Mouse (Mus musculus): Measurements from ENCODE around the gene Purb. TPM values are rescaled to one million over a fixed set of nuclear protein-coding genes. Genes with fewer than 3 reads are reported as not detected.

Gene Purb
- polyA plus RNA-seq (2014; fragmentation: Illumina TruSeq; extraction: RNeasy Lipid Tissue Mini Kit (QIAGEN cat#74804); ENCODE audit: low read depth, low replicate concordance): 233 TPM

GRCm38 (mm10) chr11:6475867-6476484 is at the start of gene Purb:
Gene Purb (minus strand): TSS chr11:6475917.

GRCm38 (mm10) chr11:6520507-6521173 is 44.9 kb upstream of the Purb start, which contains the start of gene Myo1g:
Gene Myo1g (minus strand): TSS chr11:6520965.

GRCm38 (mm10) chr11:6444077-6444853 is 31.5 kb downstream of the Purb start, which contains the start of gene H2afv:
Gene H2afv (minus strand): TSS chr11:6444443.

Other genes with a start within 250 kb of the Purb start
- not detected for gene Npc1l1, start 245.8 kb downstream of the Purb start, polyA plus RNA-seq (2014; fragmentation: Illumina TruSeq; extraction: RNeasy Lipid Tissue Mini Kit (QIAGEN cat#74804); ENCODE audit: low read depth, low replicate concordance)
- gene Ddx56, start 208.1 kb downstream of the Purb start, polyA plus RNA-seq (2014; fragmentation: Illumina TruSeq; extraction: RNeasy Lipid Tissue Mini Kit (QIAGEN cat#74804); ENCODE audit: low read depth, low replicate concordance): 7.0 TPM
- 33.3 TPM for gene Tmed4, start 201.0 kb downstream of the Purb start, polyA plus RNA-seq (2014; fragmentation: Illumina TruSeq; extraction: RNeasy Lipid Tissue Mini Kit (QIAGEN cat#74804); ENCODE audit: low read depth, low replicate concordance)
- 80.8 TPM for gene Ogdh, start 184.3 kb downstream of the Purb start, polyA plus RNA-seq (2014; fragmentation: Illumina TruSeq; extraction: RNeasy Lipid Tissue Mini Kit (QIAGEN cat#74804); ENCODE audit: low read depth, low replicate concordance)
- gene Zmiz2, start 86.8 kb downstream of the Purb start, polyA plus RNA-seq (2014; fragmentation: Illumina TruSeq; extraction: RNeasy Lipid Tissue Mini Kit (QIAGEN cat#74804); ENCODE audit: low read depth, low replicate concordance): 1.1 TPM
- gene Ppia, start 60.5 kb downstream of the Purb start, polyA plus RNA-seq (2014; fragmentation: Illumina TruSeq; extraction: RNeasy Lipid Tissue Mini Kit (QIAGEN cat#74804); ENCODE audit: low read depth, low replicate concordance): 849 TPM
- gene H2afv, start 31.5 kb downstream of the Purb start, polyA plus RNA-seq (2014; fragmentation: Illumina TruSeq; extraction: RNeasy Lipid Tissue Mini Kit (QIAGEN cat#74804); ENCODE audit: low read depth, low replicate concordance): 11.7 TPM
- 1.1 TPM for gene Myo1g, start 45.0 kb upstream of the Purb start, polyA plus RNA-seq (2014; fragmentation: Illumina TruSeq; extraction: RNeasy Lipid Tissue Mini Kit (QIAGEN cat#74804); ENCODE audit: low read depth, low replicate concordance)
- 3.1 TPM for gene Ccm2, start 71.0 kb upstream of the Purb start, polyA plus RNA-seq (2014; fragmentation: Illumina TruSeq; extraction: RNeasy Lipid Tissue Mini Kit (QIAGEN cat#74804); ENCODE audit: low read depth, low replicate concordance)
- not detected for gene Nacad, start 130.1 kb upstream of the Purb start, polyA plus RNA-seq (2014; fragmentation: Illumina TruSeq; extraction: RNeasy Lipid Tissue Mini Kit (QIAGEN cat#74804); ENCODE audit: low read depth, low replicate concordance)
- gene Tbrg4, start 150.2 kb upstream of the Purb start, polyA plus RNA-seq (2014; fragmentation: Illumina TruSeq; extraction: RNeasy Lipid Tissue Mini Kit (QIAGEN cat#74804); ENCODE audit: low read depth, low replicate concordance): 2.7 TPM
- not detected for gene Wap, start 162.7 kb upstream of the Purb start, polyA plus RNA-seq (2014; fragmentation: Illumina TruSeq; extraction: RNeasy Lipid Tissue Mini Kit (QIAGEN cat#74804); ENCODE audit: low read depth, low replicate concordance)
- not detected for gene Ramp3, start 182.6 kb upstream of the Purb start, polyA plus RNA-seq (2014; fragmentation: Illumina TruSeq; extraction: RNeasy Lipid Tissue Mini Kit (QIAGEN cat#74804); ENCODE audit: low read depth, low replicate concordance)